ENCODE assay signal across 19 mouse cellular contexts in the genomic region with DNA sequence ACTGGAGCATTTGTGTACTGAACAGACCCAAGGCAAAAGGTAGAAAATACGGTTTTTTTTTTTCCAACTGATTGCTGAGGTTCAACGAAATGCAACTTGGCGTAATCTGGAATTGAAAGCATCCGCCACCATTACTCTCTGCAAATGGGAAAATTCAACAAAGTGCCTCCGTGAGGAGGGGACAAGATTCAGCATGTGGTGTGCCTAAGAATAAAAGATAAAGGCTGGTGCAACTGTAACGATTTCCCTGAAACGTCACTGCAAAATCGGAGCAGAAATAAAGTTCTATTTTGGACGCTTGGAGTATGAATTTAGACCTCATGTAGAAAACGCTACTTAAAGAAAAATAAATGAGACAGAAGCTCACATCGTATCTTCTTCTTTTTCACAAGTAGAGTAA.
A peak's percentile ranks its signal among the peaks of the same experiment; 100 is the strongest.
DNase-seq lines count a peak whose midpoint lies in the region; ATAC-seq lines count a peak whose summit lies in the region.
"Had no signal": no experiment of that assay in that cellular context is flagged by ENCODE, and none has a peak within 500 bp of the region (broad histone marks: within the 10 kb centered on the region; RNA-seq: fewer than 3 reads in every experiment).

No protein-coding gene starts in this region.

- DNase-seq in frontal cortex, postnatal 25 days (ENCODE audit: low spot score in 2 of 2), result no peak
- peak; percentile 5 to 7 for DNase-seq in right cerebral cortex, adult 2 months (ENCODE audit: low spot score in 2 of 2)
- DNase-seq in right cerebral cortex, postnatal 4 days, result no peak
- DNase-seq in right cerebral cortex, postnatal 10 days (ENCODE audit: low spot score in 2 of 2), result peak; percentile 32 to 65
- no peak for DNase-seq in lung, postnatal 10 days
- DNase-seq in testis, postnatal 10 days (ENCODE audit: low spot score), result no peak
- DNase-seq: adrenal gland, adult 2 months; adrenal gland, postnatal 25 days; cerebellum, adult 2 months; cerebellum, postnatal 10 days; embryo, embryonic 11 days; gastrocnemius, postnatal 10 days; heart, adult 18-20 months; heart, postnatal 10 days; heart, postnatal 4 days had no signal

- peak; percentile 83 for ATAC-seq in frontal cortex, adult (ENCODE audit: low TSS enrichment)
- ATAC-seq: forebrain, embryonic 15.5 days; hindbrain, embryonic 16.5 days; Patski had no signal

Comparison
In these comparisons a context has a peak if more than half of its experiments do, and no peak if none do; other contexts are left out.
1. DNase-seq: peak in right cerebral cortex, adult 2 months (2 of 2) and right cerebral cortex, postnatal 10 days (2 of 2); none in frontal cortex, postnatal 25 days (0 of 2), right cerebral cortex, postnatal 4 days (single experiment), lung, postnatal 10 days (single experiment) and testis, postnatal 10 days (single experiment).